9 mouse cellular contexts compared by ENCODE assay signal in genomic region chr9:63909618-63910017, GRCm38 (mm10).
DNase-seq lines count a peak whose midpoint lies in the region; TF ChIP-seq lines count a peak whose summit lies in the region.
"Had no signal": no experiment of that assay in that cellular context is flagged by ENCODE, and none has a peak within 500 bp of the region (broad histone marks: within the 10 kb centered on the region; RNA-seq: fewer than 3 reads in every experiment).

No protein-coding gene starts in this region.

- TF ChIP-seq POLR2A in cortical plate, adult 2 months (IDR thresholded peaks at IDR 0.05; ENCODE audit: extremely low read depth, insufficient read depth, low read length), result no peak

- no peak overlapping the region for H3K4me3 ChIP-seq in cortical plate, adult 2 months (ENCODE audit: insufficient read depth, low read length)
- H3K4me3 ChIP-seq: limb, embryonic 12.5 days had no signal

- H3K27ac ChIP-seq in cortical plate, adult 2 months (ENCODE audit: insufficient read depth, low read length), result no peak overlapping the region
- H3K27ac ChIP-seq: limb, embryonic 12.5 days had no signal

- DNase-seq in B cell, adult 2 months, result peak; percentile 83 to 85
- DNase-seq in WW6 (ENCODE audit: low read depth, low spot score), result peak; percentile 54
- DNase-seq in heart, adult 18-20 months, result peak; percentile 64 to 85
- DNase-seq in kidney, postnatal 25 days, result peak; percentile 80 to 84
- peak; percentile 78 to 86 for DNase-seq in lung, adult 18-20 months
- peak; percentile 82 for DNase-seq in right cerebral cortex, postnatal 14 days
- peak; percentile 44 for DNase-seq in urinary bladder, postnatal 10 days (ENCODE audit: low spot score)

- no peaks in the 10 kb centered on the region for H3K4me1 ChIP-seq in cortical plate, adult 2 months (ENCODE audit: control insufficient read depth, insufficient read depth, low read length)
- H3K4me1 ChIP-seq: limb, embryonic 12.5 days had no signal

- peak; percentile 79 for TF ChIP-seq CTCF in cortical plate, adult 2 months (IDR thresholded peaks at IDR 0.05; ENCODE audit: extremely low read depth, insufficient read depth, low read length)
